Mouse (Mus musculus): ENCODE results near the gene Zcrb1. TPM values are rescaled to one million over a fixed set of nuclear protein-coding genes. Genes with fewer than 3 reads are reported as not detected.
A peak's percentile ranks its signal among the peaks of the same experiment; 100 is the strongest.

Zcrb1 gene
- polyA plus RNA-seq, 1 experiment from 2014 or later: 117 TPM

DNA sequence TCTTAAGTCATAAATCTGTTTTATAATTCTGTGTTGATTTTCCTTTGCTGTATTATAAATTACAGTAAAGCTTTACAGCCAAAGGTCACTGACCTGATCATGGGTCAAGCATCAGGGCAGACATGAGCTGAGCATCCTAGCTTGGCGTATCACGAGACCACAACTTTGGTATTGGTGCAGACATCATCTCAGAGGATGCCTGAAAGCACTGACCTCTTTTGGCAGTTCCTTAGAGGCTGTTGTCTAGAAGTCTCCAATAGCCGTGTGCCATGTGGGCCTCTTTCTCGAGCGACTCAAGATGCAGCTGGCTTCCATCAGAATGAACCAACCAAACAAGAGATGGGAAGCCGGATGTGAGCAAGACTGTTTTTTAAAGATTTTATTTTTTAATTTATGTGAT lies 32.6 kb downstream of the Zcrb1 start:
- H3K9ac ChIP-seq: no peak overlapping the region
- H3K27me3 ChIP-seq: no peaks in the 10 kb centered on the region
- no peak for ATAC-seq (ENCODE audit: borderline replicate concordance, extremely low read depth, low FRiP score, low TSS enrichment)
- no peak overlapping the region for H3K4me2 ChIP-seq
- no peaks in the 10 kb centered on the region for H3K36me3 ChIP-seq
- H3K9me3 ChIP-seq: no peaks in the 10 kb centered on the region
- H3K4me1 ChIP-seq: no peaks in the 10 kb centered on the region
- no peak overlapping the region for H3K4me3 ChIP-seq
- H3K27ac ChIP-seq: no peak overlapping the region
- WGBS: 68% methylated on average over 6 of the region's 6 CpGs

DNA sequence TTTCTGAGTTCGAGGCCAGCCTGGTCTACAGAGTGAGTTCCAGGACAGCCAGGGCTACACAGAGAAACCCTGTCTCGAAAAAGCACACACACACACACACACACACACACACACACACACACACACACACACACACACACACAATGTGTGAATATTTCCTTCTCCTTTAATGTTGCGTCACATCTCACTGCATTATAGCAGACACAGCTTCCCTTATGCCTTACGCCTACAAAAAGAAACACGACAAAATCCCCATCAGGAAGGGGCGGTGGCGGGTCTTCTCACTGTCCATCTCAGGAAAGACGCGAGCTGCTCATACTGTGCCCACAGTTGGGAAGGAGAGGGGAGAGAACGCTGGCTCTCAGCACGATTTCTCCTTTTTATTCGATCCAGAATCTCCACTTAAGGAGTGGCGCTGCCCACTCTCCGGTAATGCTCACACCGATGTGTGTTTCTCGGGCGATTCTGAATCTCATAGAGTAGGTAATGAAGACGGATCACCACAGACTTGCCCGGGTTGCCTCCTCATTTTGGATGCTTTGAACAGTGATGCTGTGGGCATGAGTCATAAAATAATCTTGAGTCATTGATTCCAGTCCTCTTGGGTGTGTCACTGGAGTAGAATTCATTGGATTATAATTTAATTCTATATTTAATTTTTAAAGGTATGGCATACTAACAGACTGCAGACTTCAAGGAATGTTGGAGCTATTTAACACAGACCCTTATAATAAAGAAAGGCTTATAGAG lies 39.6 kb downstream of the Zcrb1 start:
- Histone ChIP-seq H3K27me3 (no peaks in the 10 kb centered on the region), H3K4me1 (no peaks in the 10 kb centered on the region), H3K4me2 (no peak overlapping the region), H3K36me3 (no peaks in the 10 kb centered on the region), H3K9ac (no peak overlapping the region), H3K9me3 (no peaks in the 10 kb centered on the region), H3K27ac (no peak overlapping the region), H3K4me3 (no peak overlapping the region)
- 88% methylated on average over 18 of the region's 19 CpGs for WGBS
- ATAC-seq (ENCODE audit: borderline replicate concordance, extremely low read depth, low FRiP score, low TSS enrichment): no peak

DNA sequence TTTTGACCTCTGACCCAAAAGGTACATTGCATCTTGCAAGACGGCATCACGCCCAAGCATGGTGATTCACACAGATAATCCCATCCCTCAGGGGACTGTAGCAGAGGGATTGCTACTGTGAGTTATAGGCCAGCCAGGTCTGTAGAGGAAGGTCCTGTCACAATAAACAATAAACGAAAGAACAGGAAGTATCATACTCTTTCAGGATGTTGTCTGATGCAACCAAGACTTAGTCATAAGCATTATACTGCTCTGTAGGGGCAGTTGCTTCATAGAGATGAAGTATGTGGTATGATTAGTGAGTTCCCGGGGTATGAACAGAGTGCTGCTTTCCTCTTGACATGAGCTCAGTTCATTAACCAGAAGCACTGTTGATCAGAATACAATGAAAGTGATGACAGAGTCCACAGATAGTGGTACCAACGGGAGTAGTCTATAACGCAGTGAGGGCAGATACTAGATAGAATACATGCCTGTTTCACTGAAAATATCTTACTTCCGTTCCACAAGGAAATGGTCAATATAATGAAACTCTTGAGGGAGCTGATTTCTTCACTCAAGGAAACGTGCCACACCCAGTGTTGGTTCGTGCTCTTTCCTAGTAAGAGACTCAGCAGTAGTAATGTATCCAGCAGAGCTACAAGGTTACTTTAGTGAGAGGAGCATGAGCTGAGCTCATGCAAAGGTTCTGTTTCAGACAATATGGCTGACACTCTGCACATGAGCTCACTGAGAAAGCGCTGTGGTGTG lies 57.3 kb downstream of the Zcrb1 start:
- H3K9me3 ChIP-seq: no peaks in the 10 kb centered on the region
- WGBS: 77% methylated on average over 10 of the region's 10 CpGs
- no peak overlapping the region for H3K4me3 ChIP-seq
- peaks cover 5% of the 10 kb centered on the region; the same call in 1 of the 2 replicates for H3K4me1 ChIP-seq
- no peak overlapping the region for H3K4me2 ChIP-seq
- no peaks in the 10 kb centered on the region for H3K36me3 ChIP-seq
- H3K27me3 ChIP-seq: no peaks in the 10 kb centered on the region
- no peak for ATAC-seq (ENCODE audit: borderline replicate concordance, extremely low read depth, low FRiP score, low TSS enrichment)
- no peak overlapping the region for H3K27ac ChIP-seq
- no peak overlapping the region for H3K9ac ChIP-seq

DNA sequence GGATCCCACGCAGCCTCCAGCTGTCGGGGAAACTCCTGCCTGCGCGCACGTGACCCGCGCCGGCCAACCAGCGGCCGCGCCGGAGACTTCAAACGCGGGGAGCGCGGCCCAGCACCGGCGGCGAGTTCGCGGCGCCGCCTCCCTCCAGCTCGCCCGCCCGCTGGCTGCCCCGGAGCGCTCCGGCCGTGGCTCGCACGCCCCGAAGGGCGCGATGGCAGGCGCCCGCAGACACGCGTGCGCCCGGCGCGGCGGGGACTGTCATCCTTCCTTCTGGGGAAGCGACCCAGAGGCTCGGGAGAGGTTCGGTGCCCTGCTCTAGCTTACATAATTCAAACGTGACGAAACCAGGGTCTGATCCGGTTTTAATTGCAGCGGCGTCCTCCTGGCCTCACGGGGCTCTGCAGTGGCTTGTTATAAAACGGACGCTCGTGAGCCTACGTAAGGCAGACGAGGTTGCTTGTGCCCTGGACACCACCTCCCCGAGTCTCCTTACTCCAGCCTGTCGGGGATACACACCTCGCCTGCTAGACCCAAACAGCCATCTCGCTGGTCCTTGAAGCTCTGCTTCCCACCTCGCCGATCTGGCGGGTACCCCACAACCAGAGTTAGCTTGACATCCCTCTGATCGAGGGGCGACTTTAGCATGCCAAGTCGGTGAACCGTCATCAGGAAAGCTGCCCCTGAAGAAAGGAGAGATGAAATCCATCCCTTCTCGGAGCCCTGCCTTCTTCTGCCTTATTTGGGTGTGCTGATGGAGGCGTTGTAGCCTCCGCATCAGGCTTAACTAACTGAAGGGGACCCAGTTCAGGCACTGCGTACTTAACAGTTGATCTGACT lies 61.0 kb downstream of the Zcrb1 start, which contains the start of gene Yaf2:
Yaf2 (minus strand) TSS at position 11 of the 837 bp plus-strand sequence.
- H3K4me2 ChIP-seq: peak within 1 kb of the TSS; percentile 93
- H3K9me3 ChIP-seq: no peaks in the 10 kb centered on the region
- H3K36me3 ChIP-seq: no peaks in the 10 kb centered on the region
- peak; percentile 95 for ATAC-seq (ENCODE audit: borderline replicate concordance, extremely low read depth, low FRiP score, low TSS enrichment)
- H3K4me3 ChIP-seq: peak within 1 kb of the TSS; percentile 88
- WGBS: under 1% methylated on average over 66 of the region's 73 CpGs
- H3K4me1 ChIP-seq: peaks cover 12% of the 10 kb centered on the region
- peak within 1 kb of the TSS; percentile 95 for H3K27ac ChIP-seq
- no peaks in the 10 kb centered on the region for H3K27me3 ChIP-seq
- H3K9ac ChIP-seq: peak within 1 kb of the TSS; percentile 79

DNA sequence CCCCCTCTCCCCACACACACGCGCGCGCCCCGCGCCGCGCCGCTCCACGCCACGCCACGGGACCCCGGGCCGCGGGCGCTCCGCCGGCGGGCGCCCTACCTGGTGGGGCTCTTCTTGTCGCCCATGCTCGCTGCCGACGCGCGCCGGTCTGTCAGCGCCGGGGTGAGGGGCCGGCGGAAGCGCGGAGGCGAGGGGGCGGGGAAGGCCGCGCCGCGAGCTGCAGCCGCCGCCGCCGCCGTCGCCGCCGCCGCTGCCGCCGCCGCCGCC lies 61.5 kb downstream of the Zcrb1 start:
- Histone ChIP-seq H3K9ac (peak overlapping the region; percentile 79), H3K4me3 (peak overlapping the region; percentile 88), H3K36me3 (no peaks in the 10 kb centered on the region), H3K9me3 (no peaks in the 10 kb centered on the region), H3K27ac (peak overlapping the region; percentile 95), H3K4me2 (peak overlapping the region; percentile 93), H3K4me1 (peaks cover 12% of the 10 kb centered on the region), H3K27me3 (no peaks in the 10 kb centered on the region)
- WGBS: under 1% methylated on average over 45 of the region's 52 CpGs
- ATAC-seq (ENCODE audit: borderline replicate concordance, extremely low read depth, low FRiP score, low TSS enrichment): no peak

Other genes with a start within 250 kb of the Zcrb1 start
- 13.6 and 14.4 TPM in 2 replicates for gene Gxylt1, start 123.2 kb downstream of the Zcrb1 start, polyA plus RNA-seq (2015; fragmentation: Nextera tagmentation; extraction: Ambion mirVana)
- gene Yaf2, start 61.4 kb downstream of the Zcrb1 start, polyA plus RNA-seq (2015; fragmentation: Nextera tagmentation; extraction: Ambion mirVana): 88.7 and 89.9 TPM in 2 replicates
- 46.4 and 50.4 TPM in 2 replicates for gene Pphln1, start within 50 bp of the Zcrb1 start, polyA plus RNA-seq (2015; fragmentation: Nextera tagmentation; extraction: Ambion mirVana)
- gene Prickle1, start 197.6 kb upstream of the Zcrb1 start, polyA plus RNA-seq (2015; fragmentation: Nextera tagmentation; extraction: Ambion mirVana): 22.2 and 23.6 TPM in 2 replicates